9 mouse cellular contexts compared by ENCODE assay signal in the genomic region with DNA sequence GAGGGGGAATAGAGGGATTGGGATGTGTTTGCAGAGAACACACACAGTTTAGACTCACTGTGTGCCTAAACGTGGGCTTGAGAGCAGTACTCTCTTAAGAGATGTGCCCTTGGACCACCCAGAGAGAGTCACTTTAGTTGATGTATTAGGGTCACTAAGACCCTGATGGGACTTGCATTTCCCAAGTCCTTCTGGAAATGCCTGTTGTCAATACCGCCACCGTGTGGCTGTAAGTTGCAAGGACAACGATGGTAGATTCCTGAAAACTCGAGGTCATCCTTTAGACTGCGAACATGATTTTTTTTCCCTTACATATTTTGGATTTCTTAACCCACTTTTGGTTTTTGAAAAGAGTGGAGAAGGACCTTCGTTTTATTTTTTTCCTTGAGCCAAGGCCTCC. TPM values are rescaled to one million over a fixed set of nuclear protein-coding genes. Genes with fewer than 3 reads are reported as not detected.
DNase-seq lines count a peak whose midpoint lies in the region; ATAC-seq and TF ChIP-seq lines count a peak whose summit lies in the region.
"Had no signal": no experiment of that assay in that cellular context is flagged by ENCODE, and none has a peak within 500 bp of the region (broad histone marks: within the 10 kb centered on the region; RNA-seq: fewer than 3 reads in every experiment).

No protein-coding gene starts in this region.

- TF ChIP-seq CTCF in liver, postnatal 0 days (IDR thresholded peaks at IDR 0.05; ENCODE audit: low read depth): peak; percentile 97

- 3% methylated on average over 7 of the region's 7 CpGs for WGBS in heart, embryonic 14.5 days
- 1% methylated on average over 7 of the region's 7 CpGs for WGBS in liver, postnatal 0 days (ENCODE audit: insufficient replicate concordance)

- ATAC-seq in heart, embryonic 14.5 days (ENCODE audit: insufficient number of reproducible peaks, insufficient read depth, low FRiP score, low read depth): no peak
- no peak for ATAC-seq in liver, postnatal 0 days

- peaks cover 3 to 8% of the 10 kb centered on the region in 2 experiments; a peak in 3 of 4 replicates for H3K4me1 ChIP-seq in heart, embryonic 14.5 days (ENCODE audit: control insufficient read depth in 2 of 2, insufficient read depth in 2 of 2, low read length in 2 of 2)
- peaks cover 20% of the 10 kb centered on the region for H3K4me1 ChIP-seq in liver, postnatal 0 days (ENCODE audit: insufficient read depth)

- H3K36me3 ChIP-seq in heart, embryonic 14.5 days (ENCODE audit: control insufficient read depth, insufficient read depth, low read length): 0 out of 2 replicates have a peak, but pooled peaks cover under 1% of the 10 kb centered on the region
- H3K36me3 ChIP-seq in liver, postnatal 0 days (replicated peaks; ENCODE audit: insufficient read depth, low read length): no peaks in the 10 kb centered on the region

- H3K9me3 ChIP-seq in heart, embryonic 14.5 days (ENCODE audit: control insufficient read depth, low read length): no peaks in the 10 kb centered on the region
- H3K9me3 ChIP-seq in liver, postnatal 0 days (ENCODE audit: low read length): no peaks in the 10 kb centered on the region

- DNase-seq in A20 (ENCODE audit: low read depth, low spot score) (peak; percentile 70), adipocyte (ENCODE audit: low spot score) (peak; percentile 79)
- peak; percentile 90 for DNase-seq in embryo, embryonic 10.5 days (ENCODE audit: low spot score)
- peak; percentile 48 to 74 for DNase-seq in kidney, postnatal 36 days
- DNase-seq in liver, postnatal 0 days: peak; percentile 60
- peak; percentile 51 for DNase-seq in retina, adult 2 months (ENCODE audit: low read depth, low spot score)
- peak; percentile 47 for DNase-seq in thymus, postnatal 25 days

- peak overlapping the region in 1 of 2 experiments; percentile 94; a peak in 1 of 4 replicates for H3K4me3 ChIP-seq in heart, embryonic 14.5 days (ENCODE audit: control insufficient read depth in 1 of 2, insufficient read depth in 1 of 2, low read depth in 1 of 2, low read length in 2 of 2)
- H3K4me3 ChIP-seq in liver, postnatal 0 days (ENCODE audit: low read depth, low read length): peak overlapping the region; percentile 90

- H3K27ac ChIP-seq in heart, embryonic 14.5 days (replicated peaks in 1 of 2; ENCODE audit: control insufficient read depth in 1 of 2, insufficient read depth in 1 of 2, low read depth in 2 of 2, low read length in 2 of 2): no peak overlapping the region
- peak overlapping the region; percentile 89 for H3K27ac ChIP-seq in liver, postnatal 0 days (ENCODE audit: low read depth)

- peak overlapping the region; percentile 70 for H3K4me2 ChIP-seq in heart, embryonic 14.5 days (ENCODE audit: low read length)
- peak overlapping the region; percentile 81 for H3K4me2 ChIP-seq in liver, postnatal 0 days (ENCODE audit: low read depth, low read length)

- H3K27me3 ChIP-seq in heart, embryonic 14.5 days (ENCODE audit: control insufficient read depth, insufficient read depth, low read length): no peaks in the 10 kb centered on the region
- H3K27me3 ChIP-seq in liver, postnatal 0 days (ENCODE audit: insufficient read depth, low read length): no peaks in the 10 kb centered on the region

- no peak overlapping the region for H3K9ac ChIP-seq in heart, embryonic 14.5 days (ENCODE audit: low read length)
- H3K9ac ChIP-seq in liver, postnatal 0 days (replicated peaks): peak overlapping the region; percentile 58

- no peak for TF ChIP-seq EP300 in liver, postnatal 0 days (IDR thresholded peaks at IDR 0.05; ENCODE audit: low read depth)

RNA-seq across cellular contexts. Expression of gene Cep70, which starts 1.1 kb away (rescaled TPM):
- polyA plus RNA-seq in heart, embryonic 14.5 days (2014; fragmentation: Nextera tagmentation; extraction: Ambion mirVana): 24.7 and 25.5 TPM in 2 replicates
- polyA plus RNA-seq in liver, postnatal 0 days (2015; fragmentation: Nextera tagmentation; extraction: Ambion mirVana): 11.4 and 14.8 TPM in 2 replicates

RNA-seq across cellular contexts. Expression of gene Faiml, which starts 5.0 kb away (rescaled TPM):
- not detected in 2 replicates for polyA plus RNA-seq in heart, embryonic 14.5 days (2014; fragmentation: Nextera tagmentation; extraction: Ambion mirVana)
- not detected in 2 replicates for polyA plus RNA-seq in liver, postnatal 0 days (2015; fragmentation: Nextera tagmentation; extraction: Ambion mirVana)
- polyA plus RNA-seq: gonadal fat pad, adult 2 months had no signal
